Comparison of ENCODE assay signal across 11 mouse cellular contexts in the genomic region with DNA sequence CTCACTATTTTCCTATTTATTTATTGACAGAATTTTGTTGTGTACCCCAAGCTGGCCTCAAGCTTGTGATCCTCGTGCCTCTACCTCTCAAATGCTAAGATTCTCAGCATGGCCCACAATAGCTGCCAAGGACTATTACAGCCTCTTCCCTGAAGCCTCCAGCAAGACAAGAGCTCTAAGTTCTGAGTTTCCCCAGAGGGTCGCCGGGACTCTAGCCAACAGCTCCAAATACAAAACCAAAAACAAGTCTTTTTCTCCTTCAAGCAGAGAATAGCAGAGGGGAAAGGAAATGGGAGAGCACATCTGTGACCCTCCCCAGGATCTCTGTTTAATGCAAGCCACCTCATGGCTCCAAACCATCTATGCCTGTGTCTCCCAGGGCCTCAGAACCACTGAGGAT. TPM values are rescaled to one million over a fixed set of nuclear protein-coding genes. Genes with fewer than 3 reads are reported as not detected.
DNase-seq lines count a peak whose midpoint lies in the region; ATAC-seq lines count a peak whose summit lies in the region.
"Had no signal": no experiment of that assay in that cellular context is flagged by ENCODE, and none has a peak within 500 bp of the region (broad histone marks: within the 10 kb centered on the region; RNA-seq: fewer than 3 reads in every experiment).

No protein-coding gene starts in this region.

- no peak overlapping the region for H3K4me3 ChIP-seq in forebrain, embryonic 10.5 days
- H3K4me3 ChIP-seq in forebrain, embryonic 14.5 days (ENCODE audit: low read depth, low read length): no peak overlapping the region
- no peak overlapping the region for H3K4me3 ChIP-seq in liver, embryonic 11.5 days (ENCODE audit: low read depth, low read length)
- H3K4me3 ChIP-seq in liver, embryonic 13.5 days (replicated peaks): no peak overlapping the region

- no peaks in the 10 kb centered on the region for H3K27me3 ChIP-seq in forebrain, embryonic 10.5 days (ENCODE audit: poor library complexity, severe bottlenecking)
- no peaks in the 10 kb centered on the region for H3K27me3 ChIP-seq in forebrain, embryonic 14.5 days (replicated peaks; ENCODE audit: control insufficient read depth, insufficient read depth, low read length)
- H3K27me3 ChIP-seq in liver, embryonic 11.5 days (replicated peaks; ENCODE audit: control insufficient read depth, insufficient read depth, low read length): no peaks in the 10 kb centered on the region
- no peaks in the 10 kb centered on the region for H3K27me3 ChIP-seq in liver, embryonic 13.5 days

- H3K9ac ChIP-seq in forebrain, embryonic 14.5 days (ENCODE audit: low read length): no peak overlapping the region
- H3K9ac ChIP-seq in liver, embryonic 11.5 days (ENCODE audit: low read depth, low read length): peak overlapping the region; percentile 67
- H3K9ac ChIP-seq in liver, embryonic 13.5 days: peak overlapping the region; percentile 81

- no peak overlapping the region for H3K4me2 ChIP-seq in forebrain, embryonic 14.5 days (ENCODE audit: low read length)
- H3K4me2 ChIP-seq in liver, embryonic 11.5 days: no peak overlapping the region
- peak overlapping the region; percentile 55; the same call in 1 of the 2 replicates for H3K4me2 ChIP-seq in liver, embryonic 13.5 days

- peaks cover 94% of the 10 kb centered on the region for H3K36me3 ChIP-seq in forebrain, embryonic 10.5 days (replicated peaks)
- peaks cover 58% of the 10 kb centered on the region for H3K36me3 ChIP-seq in forebrain, embryonic 14.5 days (ENCODE audit: control insufficient read depth, insufficient read depth, low read length)
- H3K36me3 ChIP-seq in liver, embryonic 11.5 days (ENCODE audit: control insufficient read depth, insufficient read depth, low read length): peaks cover 3% of the 10 kb centered on the region
- peaks cover 73% of the 10 kb centered on the region for H3K36me3 ChIP-seq in liver, embryonic 13.5 days

- H3K4me1 ChIP-seq in forebrain, embryonic 10.5 days: peaks cover 10% of the 10 kb centered on the region; the same call in 1 of the 2 replicates
- H3K4me1 ChIP-seq in forebrain, embryonic 14.5 days (ENCODE audit: control insufficient read depth, insufficient read depth, low read length): no peaks in the 10 kb centered on the region
- peaks cover 42% of the 10 kb centered on the region for H3K4me1 ChIP-seq in liver, embryonic 11.5 days (replicated peaks; ENCODE audit: control insufficient read depth, insufficient read depth, low read length)
- H3K4me1 ChIP-seq in liver, embryonic 13.5 days (replicated peaks): peaks cover 96% of the 10 kb centered on the region

- WGBS in forebrain, embryonic 10.5 days: 81% methylated on average over 3 of the region's 3 CpGs
- WGBS in forebrain, embryonic 14.5 days: 90% methylated on average over 3 of the region's 3 CpGs
- 77% methylated on average over 3 of the region's 3 CpGs for WGBS in liver, embryonic 11.5 days
- WGBS in liver, embryonic 13.5 days (ENCODE audit: insufficient replicate concordance): 68% methylated on average over 3 of the region's 3 CpGs

- DNase-seq in forebrain, embryonic 10.5 days (ENCODE audit: extremely low spot score, low spot score): no peak
- no peak for DNase-seq in forebrain, embryonic 14.5 days (ENCODE audit: low spot score)
- no peak for DNase-seq in liver, embryonic 11.5 days (ENCODE audit: low spot score)
- DNase-seq in liver (no peak), MN1 (ENCODE audit: low spot score) (no peak)
- DNase-seq in gastrocnemius, postnatal 25 days: peak; percentile 60
- no peak for DNase-seq in liver, embryonic 13.5 days
- no peak for DNase-seq in adrenal gland, adult 8-10 months
- DNase-seq: adrenal gland, postnatal 36 days had no signal

- no peaks in the 10 kb centered on the region for H3K9me3 ChIP-seq in forebrain, embryonic 10.5 days
- no peaks in the 10 kb centered on the region for H3K9me3 ChIP-seq in forebrain, embryonic 14.5 days (replicated peaks; ENCODE audit: control insufficient read depth, low read length)
- no peaks in the 10 kb centered on the region for H3K9me3 ChIP-seq in liver, embryonic 11.5 days (ENCODE audit: control insufficient read depth, low read length)
- H3K9me3 ChIP-seq in liver, embryonic 13.5 days (replicated peaks): no peaks in the 10 kb centered on the region

- H3K27ac ChIP-seq in forebrain, embryonic 10.5 days: peak overlapping the region; percentile 73
- H3K27ac ChIP-seq in forebrain, embryonic 14.5 days (ENCODE audit: low read depth, low read length): no peak overlapping the region
- peak overlapping the region; percentile 97 for H3K27ac ChIP-seq in liver, embryonic 11.5 days (ENCODE audit: low read depth, low read length)
- H3K27ac ChIP-seq in liver, embryonic 13.5 days: peak overlapping the region; percentile 97

- ATAC-seq in forebrain, embryonic 14.5 days: no peak
- no peak for ATAC-seq in liver, embryonic 11.5 days (replicated peaks; ENCODE audit: low FRiP score)
- ATAC-seq in liver, embryonic 13.5 days (ENCODE audit: low read depth): no peak

RNA-seq across cellular contexts. Expression of gene Mpg, which starts 17.8 kb away (rescaled TPM):
- 31.0 and 31.2 TPM in 2 replicates for polyA plus RNA-seq in forebrain, embryonic 10.5 days (2016; fragmentation: Nextera tagmentation; extraction: Ambion mirVana)
- polyA plus RNA-seq in forebrain, embryonic 14.5 days (2014; fragmentation: Nextera tagmentation; extraction: Ambion mirVana): 31.2 and 32.6 TPM in 2 replicates
- 29.6 and 30.8 TPM in 2 replicates for polyA plus RNA-seq in liver, embryonic 11.5 days (2014; fragmentation: Nextera tagmentation; extraction: Ambion mirVana)
- total RNA-seq in gastrocnemius, postnatal 25 days (2021): 1 to 10 TPM; 6.1 to 6.2 TPM
- polyA plus RNA-seq in liver, embryonic 13.5 days (2015; fragmentation: Nextera tagmentation; extraction: Ambion mirVana): 19.7 and 21.6 TPM in 2 replicates
- 10 to 100 TPM; 18.2 to 41.0 (median 33.3) TPM for total RNA-seq in adrenal gland, adult 8-10 months (2022)

RNA-seq across cellular contexts. Expression of gene Rhbdf1, which starts 22.0 kb away (rescaled TPM):
- polyA plus RNA-seq in forebrain, embryonic 10.5 days (2016; fragmentation: Nextera tagmentation; extraction: Ambion mirVana): 21.9 and 22.9 TPM in 2 replicates
- 9.9 and 13.7 TPM in 2 replicates for polyA plus RNA-seq in forebrain, embryonic 14.5 days (2014; fragmentation: Nextera tagmentation; extraction: Ambion mirVana)
- 16.9 and 19.1 TPM in 2 replicates for polyA plus RNA-seq in liver, embryonic 11.5 days (2014; fragmentation: Nextera tagmentation; extraction: Ambion mirVana)
- total RNA-seq in gastrocnemius, postnatal 25 days (2021): 10 to 100 TPM; 22.1 to 25.4 TPM
- polyA plus RNA-seq in liver, embryonic 13.5 days (2015; fragmentation: Nextera tagmentation; extraction: Ambion mirVana): 5.6 and 6.2 TPM in 2 replicates
- total RNA-seq in adrenal gland, adult 8-10 months (2022): 10 to 100 TPM; 24.5 to 40.0 (median 33.1) TPM

RNA-seq across cellular contexts. Expression of gene Nprl3, which starts 23.4 kb away (rescaled TPM):
- polyA plus RNA-seq in forebrain, embryonic 10.5 days (2016; fragmentation: Nextera tagmentation; extraction: Ambion mirVana): 48.3 and 48.6 TPM in 2 replicates
- polyA plus RNA-seq in forebrain, embryonic 14.5 days (2014; fragmentation: Nextera tagmentation; extraction: Ambion mirVana): 27.9 and 28.1 TPM in 2 replicates
- 31.0 and 38.1 TPM in 2 replicates for polyA plus RNA-seq in liver, embryonic 11.5 days (2014; fragmentation: Nextera tagmentation; extraction: Ambion mirVana)
- total RNA-seq in gastrocnemius, postnatal 25 days (2021): 10 to 100 TPM; 21.7 to 23.3 TPM
- polyA plus RNA-seq in liver, embryonic 13.5 days (2015; fragmentation: Nextera tagmentation; extraction: Ambion mirVana): 27.5 and 29.7 TPM in 2 replicates
- total RNA-seq in adrenal gland, adult 8-10 months (2022): 100 to 1,000 TPM in 2 of 4 experiments, 10 to 100 TPM in 2; 72.8 to 122 (median 105) TPM

RNA-seq across cellular contexts. Expression of gene Hba-x, which starts 32.1 kb away (rescaled TPM):
- 3,082 and 4,268 TPM in 2 replicates for polyA plus RNA-seq in forebrain, embryonic 10.5 days (2016; fragmentation: Nextera tagmentation; extraction: Ambion mirVana)
- polyA plus RNA-seq in forebrain, embryonic 14.5 days (2014; fragmentation: Nextera tagmentation; extraction: Ambion mirVana): 33.0 and 82.9 TPM in 2 replicates
- polyA plus RNA-seq in liver, embryonic 11.5 days (2014; fragmentation: Nextera tagmentation; extraction: Ambion mirVana): 4,144 and 4,673 TPM in 2 replicates
- total RNA-seq in gastrocnemius, postnatal 25 days (2021): not detected
- 289 and 430 TPM in 2 replicates for polyA plus RNA-seq in liver, embryonic 13.5 days (2015; fragmentation: Nextera tagmentation; extraction: Ambion mirVana)
- total RNA-seq in adrenal gland, adult 8-10 months (2022): not detected
- total RNA-seq: adrenal gland, postnatal 36 days; left cerebral cortex, postnatal 14 days; MEL had no signal

RNA-seq across cellular contexts. Expression of gene Snrnp25, which starts 38.8 kb away (rescaled TPM):
- 118 and 120 TPM in 2 replicates for polyA plus RNA-seq in forebrain, embryonic 10.5 days (2016; fragmentation: Nextera tagmentation; extraction: Ambion mirVana)
- polyA plus RNA-seq in forebrain, embryonic 14.5 days (2014; fragmentation: Nextera tagmentation; extraction: Ambion mirVana): 59.8 and 67.0 TPM in 2 replicates
- 96.7 and 114 TPM in 2 replicates for polyA plus RNA-seq in liver, embryonic 11.5 days (2014; fragmentation: Nextera tagmentation; extraction: Ambion mirVana)
- total RNA-seq in gastrocnemius, postnatal 25 days (2021): 1 to 10 TPM; 6.7 to 9.1 TPM
- polyA plus RNA-seq in liver, embryonic 13.5 days (2015; fragmentation: Nextera tagmentation; extraction: Ambion mirVana): 92.2 and 93.1 TPM in 2 replicates
- 10 to 100 TPM; 12.7 to 21.5 (median 18.0) TPM for total RNA-seq in adrenal gland, adult 8-10 months (2022)
